Mouse (Mus musculus): ENCODE measurements around the gene Fnbp1. TPM values are rescaled to one million over a fixed set of nuclear protein-coding genes. Genes with fewer than 3 reads are reported as not detected.
A peak's percentile ranks its signal among the peaks of the same experiment; 100 is the strongest.

Fnbp1 gene
- polyA plus RNA-seq, 1 experiment from 2014 or later: 23.2 TPM

DNA sequence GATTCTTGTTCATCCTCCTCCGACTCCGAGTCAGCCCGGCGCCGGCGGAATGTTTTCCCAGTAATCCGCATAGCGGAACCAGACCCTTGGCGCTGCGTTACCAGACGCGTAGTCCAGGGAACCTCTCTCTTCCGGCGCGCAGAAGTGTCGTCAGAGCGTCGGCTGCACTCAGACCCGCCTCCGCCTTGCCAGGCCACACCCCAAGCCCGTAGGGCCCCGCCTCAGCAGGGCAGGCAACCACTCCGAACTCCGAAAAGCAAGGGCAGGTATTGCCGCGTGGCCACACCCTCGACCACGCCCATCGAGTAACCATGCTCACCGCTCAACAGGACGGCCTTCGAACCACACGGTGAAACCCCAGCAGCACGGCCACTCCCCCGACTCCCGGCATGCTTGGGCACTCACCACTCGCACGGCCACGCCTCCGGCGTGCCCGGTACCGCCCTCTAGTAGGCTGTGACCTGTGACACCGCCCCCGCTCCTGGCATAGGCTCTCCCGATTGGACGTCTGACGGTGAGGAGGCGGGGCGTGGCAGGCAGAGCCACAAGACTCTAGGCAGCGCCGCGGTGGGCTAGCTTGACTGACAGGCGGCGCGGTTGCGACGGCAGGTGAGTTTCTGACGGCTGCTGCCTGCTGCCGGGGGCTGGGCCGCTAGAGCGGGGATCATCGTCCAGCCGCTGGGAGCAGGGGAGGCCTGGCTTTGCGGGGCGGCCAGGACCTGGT lies 159.9 kb downstream of the Fnbp1 start, which contains the start of the genes BC005624 and Usp20:
BC005624 (minus strand) TSS at position 412 of the 724 bp plus-strand sequence.
Usp20 (plus strand) TSS at position 490 of the 724 bp plus-strand sequence.
- no peaks in the 10 kb centered on the region for H3K27me3 ChIP-seq (replicated peaks; ENCODE audit: control insufficient read depth, insufficient read depth, low read length)
- peak; percentile 98 for ATAC-seq
- H3K4me3 ChIP-seq (replicated peaks; ENCODE audit: low read length): peak within 1 kb of the TSS; percentile 88
- peaks cover 4% of the 10 kb centered on the region; the same call in 1 of the 2 replicates for H3K36me3 ChIP-seq (ENCODE audit: control insufficient read depth, insufficient read depth)
- H3K27ac ChIP-seq (ENCODE audit: low read length): peak within 1 kb of the TSS; percentile 71
- H3K9me3 ChIP-seq (ENCODE audit: control insufficient read depth, low read length): no peaks in the 10 kb centered on the region
- H3K4me1 ChIP-seq (replicated peaks; ENCODE audit: control insufficient read depth, insufficient read depth, low read length): peaks cover 15% of the 10 kb centered on the region
- peak within 1 kb of the TSS; percentile 82 for H3K4me2 ChIP-seq (ENCODE audit: low read length)
- under 1% methylated on average over 66 of the region's 66 CpGs for WGBS
- H3K9ac ChIP-seq (replicated peaks; ENCODE audit: low read depth, low read length): peak within 1 kb of the TSS; percentile 73

Other genes with a start within 250 kb of the Fnbp1 start
- gene Ptges, start 212.1 kb downstream of the Fnbp1 start, polyA plus RNA-seq (2015; fragmentation: Nextera tagmentation; extraction: Ambion mirVana): 3.3 and 4.4 TPM in 2 replicates
- 21.3 and 25.3 TPM in 2 replicates for gene Tor1b, start 189.0 kb downstream of the Fnbp1 start, polyA plus RNA-seq (2015; fragmentation: Nextera tagmentation; extraction: Ambion mirVana)
- gene Tor1a, start 174.1 kb downstream of the Fnbp1 start, polyA plus RNA-seq (2015; fragmentation: Nextera tagmentation; extraction: Ambion mirVana): 105 and 108 TPM in 2 replicates
- 83.9 and 93.5 TPM in 2 replicates for gene BC005624, start 159.8 kb downstream of the Fnbp1 start, polyA plus RNA-seq (2015; fragmentation: Nextera tagmentation; extraction: Ambion mirVana)
- gene Usp20, start 159.7 kb downstream of the Fnbp1 start, polyA plus RNA-seq (2015; fragmentation: Nextera tagmentation; extraction: Ambion mirVana): 37.6 and 48.8 TPM in 2 replicates
- gene Gpr107, start 10.3 kb upstream of the Fnbp1 start, polyA plus RNA-seq (2015; fragmentation: Nextera tagmentation; extraction: Ambion mirVana): 39.5 and 42.2 TPM in 2 replicates
- gene Ncs1, start 103.8 kb upstream of the Fnbp1 start, polyA plus RNA-seq (2015; fragmentation: Nextera tagmentation; extraction: Ambion mirVana): 112 and 119 TPM in 2 replicates
- gene Hmcn2, start 172.4 kb upstream of the Fnbp1 start, polyA plus RNA-seq (2015; fragmentation: Nextera tagmentation; extraction: Ambion mirVana): 0.11 and 0.22 TPM in 2 replicates

Measured in forebrain, embryonic 16.5 days (tissue).